Mouse (Mus musculus) forebrain, embryonic 12.5 days (tissue): ENCODE data around the gene Ybx2. TPM values are rescaled to one million over a fixed set of nuclear protein-coding genes. Genes with fewer than 3 reads are reported as not detected.
"Not testable (repeated sequence)": the region's sequence is repeated elsewhere in the genome, so short reads cannot be mapped to it uniquely, and the experiment has no call there.

Experiments used
- ATAC-seq: fragments of 200-750 bp; cut with Nextera tagmentation; 2 replicates; pipeline ENCODE4 v1.8.0; 2017; ENCODE audit warnings: moderate TSS enrichment; ENCODE audit not compliant: low FRiP score
- H3K27ac ChIP-seq: fragments of 300-500 bp; sonication (generic); 2 replicates; pipeline ENCODE4 v1.5.1; 2016; ENCODE audit warnings: mild to moderate bottlenecking
- H3K27me3 ChIP-seq: fragments of 300-500 bp; sonication (generic); 2 replicates; pipeline ENCODE4 v1.6.1; 2016; ENCODE audit warnings: mild to moderate bottlenecking
- H3K36me3 ChIP-seq: fragments of 300-500 bp; sonication (generic); replicated peaks from 2 replicates; pipeline ENCODE4 v1.6.1; 2016; ENCODE audit warnings: mild to moderate bottlenecking
- H3K4me1 ChIP-seq: fragments of 300-500 bp; sonication (generic); 2 replicates; pipeline ENCODE4 v1.6.1; 2016
- H3K4me2 ChIP-seq: fragments of 300-500 bp; sonication (generic); 2 replicates; pipeline ENCODE4 v1.6.1; 2016; ENCODE audit warnings: mild to moderate bottlenecking, moderate library complexity
- H3K4me3 ChIP-seq: fragments of 300-500 bp; sonication (generic); replicated peaks from 2 replicates; pipeline ENCODE4 v1.5.1; 2016; ENCODE audit warnings: mild to moderate bottlenecking
- H3K9ac ChIP-seq: fragments of 300-500 bp; sonication (generic); 2 replicates; pipeline ENCODE4 v1.6.1; 2016; ENCODE audit warnings: mild to moderate bottlenecking
- H3K9me3 ChIP-seq: fragments of 300-500 bp; sonication (generic); 2 replicates; pipeline ENCODE4 v1.6.1; 2016
- WGBS: fragments of 180-500 bp; shearing (Covaris S2); methylation state at CpG from one replicate; pipeline ENCODE4 v1.1.7; 2016; 5-methylcytosine and 5-hydroxymethylcytosine counted together
- polyA plus RNA-seq: library from polyadenylated mRNA; unstranded; fragments of >200 nt; fragmentation: Nextera tagmentation; extraction: Ambion mirVana; gene quantifications from 2 replicates; pipeline ENCODE4 v1.2.1, GENCODE M21; 2016

The Ybx2 gene
- polyA plus RNA-seq, 1 experiment from 2014 or later = 7.4 TPM

DNA sequence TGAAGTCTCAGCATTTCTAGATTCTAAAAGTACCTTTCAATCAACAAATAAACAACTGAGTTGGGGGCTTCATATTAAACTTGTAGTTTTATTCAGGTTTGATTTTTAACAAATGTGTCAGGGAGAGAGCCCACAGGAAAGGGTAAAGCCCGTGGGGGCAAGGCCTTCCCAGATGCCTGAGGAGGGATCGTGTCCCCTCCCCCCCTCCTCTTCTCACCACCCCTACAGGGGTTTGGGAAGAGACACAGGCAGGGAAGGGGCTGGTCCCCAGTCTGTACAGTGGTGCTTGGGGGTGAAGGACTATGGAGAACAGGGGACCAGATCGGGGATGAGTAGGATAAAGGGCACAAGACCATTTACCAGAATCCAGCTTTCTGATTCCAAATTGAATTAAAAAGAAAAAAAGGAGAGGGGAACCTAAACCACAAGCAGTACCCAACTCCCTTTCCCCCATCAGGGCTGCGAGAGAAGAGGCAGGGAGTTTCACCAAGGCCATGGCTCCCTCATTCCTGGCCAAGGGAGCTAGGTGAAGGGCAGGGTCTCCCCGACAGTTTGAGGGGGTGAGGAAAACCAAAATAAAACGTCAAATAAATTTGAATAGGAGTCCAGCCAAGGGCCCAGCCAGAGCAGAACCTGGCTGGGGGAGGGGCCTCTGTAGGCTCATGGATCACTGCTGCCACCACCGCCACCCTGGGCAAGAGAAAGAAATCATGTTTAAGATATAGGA, 18.8 kb upstream of the Ybx2 start:
- H3K4me2 ChIP-seq, H3K9me3 ChIP-seq, H3K27ac ChIP-seq, H3K4me3 ChIP-seq, H3K27me3 ChIP-seq, ATAC-seq: not testable (repeated sequence)
- Histone ChIP-seq H3K36me3 (peaks cover 64% of the 10 kb centered on the region), H3K4me1 (peaks cover 46% of the 10 kb centered on the region), H3K9ac (peak overlapping the region; percentile 3; the same call in 1 of the 2 replicates)
- 65% methylated on average over 7 of the region's 7 CpGs for WGBS

DNA sequence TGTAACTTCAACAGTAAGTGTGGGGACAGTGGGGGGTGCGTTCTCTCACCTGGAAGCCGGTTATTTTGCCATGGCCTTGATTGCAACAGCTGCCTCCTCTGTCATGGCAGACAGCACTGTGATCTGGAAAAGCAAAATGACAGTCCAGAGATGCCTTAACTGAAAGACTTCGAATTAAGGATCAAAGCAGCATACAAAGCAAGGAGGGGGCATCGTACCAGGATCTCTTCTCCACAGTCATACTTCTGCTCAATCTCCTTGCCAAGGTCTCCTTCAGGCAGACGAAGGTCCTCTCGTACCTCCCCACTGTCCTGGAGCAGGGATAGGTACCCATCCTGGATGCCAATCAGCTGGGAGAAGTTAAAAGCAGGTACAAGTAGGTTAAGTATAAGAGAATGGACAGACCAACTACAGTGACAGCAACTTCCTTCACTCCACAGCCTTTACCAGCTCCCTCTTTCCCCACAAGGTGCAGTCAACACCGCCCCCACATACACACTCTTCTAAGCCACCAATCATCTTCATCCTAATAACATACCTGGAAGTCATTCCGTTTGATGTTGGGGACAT, 18.1 kb upstream of the Ybx2 start:
- Histone ChIP-seq H3K27ac (no peak overlapping the region), H3K9me3 (no peaks in the 10 kb centered on the region), H3K36me3 (peaks cover 58% of the 10 kb centered on the region), H3K27me3 (no peaks in the 10 kb centered on the region), H3K4me2 (no peak overlapping the region), H3K4me1 (peaks cover 49% of the 10 kb centered on the region), H3K9ac (peak overlapping the region; percentile 3; the same call in 1 of the 2 replicates), H3K4me3 (no peak overlapping the region)
- 85% methylated on average over 8 of the region's 8 CpGs for WGBS
- no peak for ATAC-seq

DNA sequence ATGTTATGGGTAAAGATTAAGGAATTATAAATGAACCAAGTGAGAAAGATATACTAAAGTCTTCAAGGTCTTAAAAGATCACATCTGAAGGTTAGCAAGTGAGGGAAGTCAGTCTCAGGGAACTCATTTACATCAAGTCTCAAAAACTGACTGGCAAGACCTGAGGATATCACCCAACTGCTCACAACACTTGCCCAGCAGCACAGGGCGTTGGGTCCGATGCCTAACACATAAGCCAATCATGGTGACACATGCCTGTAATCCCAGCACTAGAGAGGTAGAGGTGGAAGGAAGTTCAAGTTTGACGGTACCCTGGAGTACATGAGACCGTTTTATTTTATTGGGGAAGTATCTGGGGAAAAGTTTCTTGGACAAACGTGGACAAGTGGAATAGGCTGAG, 17.5 kb upstream of the Ybx2 start:
- WGBS = 89% methylated on average over 5 of the region's 5 CpGs
- no peak overlapping the region for H3K4me2 ChIP-seq
- no peaks in the 10 kb centered on the region for H3K9me3 ChIP-seq
- H3K27me3 ChIP-seq = no peaks in the 10 kb centered on the region
- no peak overlapping the region for H3K4me3 ChIP-seq
- H3K4me1 ChIP-seq = peaks cover 45% of the 10 kb centered on the region
- peaks cover 51% of the 10 kb centered on the region for H3K36me3 ChIP-seq
- no peak overlapping the region for H3K9ac ChIP-seq
- H3K27ac ChIP-seq = no peak overlapping the region
- ATAC-seq = no peak

- peak overlapping the region; percentile 100 for H3K4me3 ChIP-seq
- WGBS = 83% methylated on average over 9 of the region's 9 CpGs
- no peaks in the 10 kb centered on the region for H3K9me3 ChIP-seq
- no peak for ATAC-seq
- H3K27ac ChIP-seq = no peak overlapping the region
- peak overlapping the region; percentile 92 for H3K4me2 ChIP-seq
- peak overlapping the region; percentile 99; the same call in 1 of the 2 replicates for H3K9ac ChIP-seq
- no peaks in the 10 kb centered on the region for H3K27me3 ChIP-seq
- peaks cover 40% of the 10 kb centered on the region for H3K4me1 ChIP-seq
- H3K36me3 ChIP-seq = peaks cover 47% of the 10 kb centered on the region
Measured at GRCm38 (mm10) chr11:69919053-69919452, 16.5 kb upstream of the Ybx2 start.

DNA sequence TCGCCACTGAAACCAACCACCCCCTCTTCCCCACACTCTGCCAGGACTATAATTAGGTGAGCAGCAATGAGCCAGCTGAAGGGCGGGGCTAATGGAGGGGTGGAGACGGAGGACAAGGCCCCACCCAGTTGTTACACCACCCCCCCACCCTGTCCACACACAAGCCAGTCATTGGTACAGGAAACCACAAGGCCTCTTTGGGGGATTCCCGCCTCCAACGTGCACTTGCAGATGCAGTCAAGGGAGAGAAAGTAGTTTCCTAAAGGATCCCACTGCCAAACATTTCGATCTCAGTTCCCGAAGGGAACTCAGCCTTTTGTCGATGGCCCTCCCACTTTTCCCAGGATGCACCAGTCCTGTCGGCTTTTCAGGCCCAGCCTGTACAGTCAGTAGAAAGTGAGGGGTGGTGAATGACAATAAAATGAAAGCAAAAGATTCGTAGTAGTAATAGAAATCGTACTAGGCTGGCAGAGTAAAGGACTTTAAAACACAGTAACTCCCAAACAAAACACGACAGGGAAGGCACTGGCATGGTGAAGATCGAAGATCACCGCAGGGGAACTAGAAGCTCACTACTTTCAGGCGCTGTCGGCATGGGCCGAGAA, 15.8 kb upstream of the Ybx2 start:
- WGBS = under 1% methylated on average over 17 of the region's 17 CpGs
- ATAC-seq = no peak
- Histone ChIP-seq H3K4me2 (peak overlapping the region; percentile 92), H3K4me1 (peaks cover 34% of the 10 kb centered on the region), H3K27ac (peak overlapping the region; percentile 94), H3K27me3 (no peaks in the 10 kb centered on the region), H3K4me3 (peak overlapping the region; percentile 100), H3K9ac (peak overlapping the region; percentile 99), H3K36me3 (peaks cover 46% of the 10 kb centered on the region), H3K9me3 (no peaks in the 10 kb centered on the region)

DNA sequence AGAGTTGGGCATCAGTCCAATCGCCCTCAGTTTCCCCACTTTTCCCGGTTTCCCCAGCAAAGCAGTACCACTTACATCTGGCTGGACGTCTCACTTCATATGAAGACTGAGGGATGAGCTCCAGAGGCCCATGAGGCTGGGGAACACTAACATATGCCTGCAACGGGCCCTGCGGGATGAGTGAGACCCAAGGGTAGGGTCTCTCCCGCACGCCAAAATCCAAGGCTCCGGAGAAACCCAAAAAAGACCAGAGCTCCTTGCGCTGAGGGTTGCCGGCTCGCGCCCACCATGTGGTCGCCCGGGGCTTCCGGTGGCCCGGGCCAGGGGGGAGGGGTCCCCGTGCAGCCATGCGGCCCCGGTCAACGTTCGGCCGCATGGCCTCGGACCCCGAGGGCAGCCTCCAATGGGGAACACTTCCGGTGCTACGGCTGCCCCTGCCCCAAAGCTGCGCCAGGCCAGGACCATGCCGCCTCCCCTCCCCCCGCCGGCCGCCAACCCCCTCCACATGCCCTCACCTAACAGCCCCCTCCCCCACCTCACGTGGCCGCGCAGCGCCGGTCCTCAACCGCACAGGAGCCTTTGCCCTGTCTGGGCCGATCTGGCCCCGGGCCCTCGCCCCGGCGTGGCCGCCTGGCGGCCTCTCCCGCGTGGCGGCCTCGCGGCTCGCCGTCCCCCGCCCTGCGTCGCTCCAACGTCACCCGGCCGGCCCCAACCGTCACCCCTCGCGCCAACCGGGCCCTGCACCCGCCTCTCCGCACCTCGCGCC, 15.1 kb upstream of the Ybx2 start:
- WGBS = 0% methylated on average over 61 of the region's 65 CpGs
- Histone ChIP-seq H3K4me2 (peak overlapping the region; percentile 92), H3K27ac (peak overlapping the region; percentile 94), H3K9ac (peak overlapping the region; percentile 99), H3K4me1 (peaks cover 27% of the 10 kb centered on the region), H3K36me3 (peaks cover 40% of the 10 kb centered on the region), H3K9me3 (no peaks in the 10 kb centered on the region), H3K4me3 (peak overlapping the region; percentile 100), H3K27me3 (no peaks in the 10 kb centered on the region)
- peak; percentile 45 for ATAC-seq

DNA sequence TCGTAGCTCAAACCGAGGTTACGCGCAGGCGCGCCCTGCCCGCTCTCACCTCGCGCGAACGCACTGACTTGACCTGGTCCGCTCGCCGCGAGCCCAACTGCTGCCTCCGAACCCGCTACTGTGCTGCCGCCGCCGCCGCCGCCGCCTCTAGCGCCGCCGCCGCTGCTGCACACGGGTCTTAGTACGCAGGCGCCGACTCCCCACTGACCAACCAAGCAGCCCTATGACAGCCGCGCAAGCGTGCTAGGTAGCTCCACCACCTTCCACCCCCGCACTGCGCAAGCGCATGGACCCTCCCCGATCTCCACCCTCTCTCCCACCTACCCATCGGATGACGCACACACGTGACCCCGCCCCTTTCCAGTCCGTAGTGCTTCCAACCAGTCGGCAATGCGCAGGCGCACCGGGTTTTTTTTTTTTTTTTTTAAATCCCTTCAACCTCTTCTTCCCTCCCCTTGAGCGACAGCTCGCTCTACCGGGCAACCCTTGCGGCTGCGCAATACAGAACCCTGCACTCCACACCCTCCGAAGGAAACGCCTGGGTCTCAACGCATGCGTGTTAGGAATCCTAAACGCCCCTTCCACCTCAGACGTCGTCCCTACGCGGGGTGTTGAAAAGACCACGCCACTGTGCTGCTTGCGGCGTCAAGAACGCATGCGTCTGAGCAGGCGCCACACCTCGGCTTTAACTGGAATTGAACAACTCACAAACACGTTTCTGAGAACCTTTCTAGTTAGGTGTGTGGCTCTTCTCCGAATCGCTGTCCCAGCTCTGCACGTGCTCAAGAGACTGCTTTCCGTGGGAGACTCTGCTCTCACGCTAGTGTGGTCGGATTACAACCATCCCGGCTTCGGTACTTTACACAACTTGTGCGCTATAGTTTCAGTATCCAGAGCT, 14.2 kb upstream of the Ybx2 start, which contains the start of gene Eif5a:
Gene Eif5a (minus strand): TSS at position 845 of the 898 bp plus-strand sequence.
- Histone ChIP-seq H3K27me3 (no peaks in the 10 kb centered on the region), H3K9ac (peak within 1 kb of the TSS; percentile 99)
- WGBS = under 1% methylated on average over 78 of the region's 78 CpGs

DNA sequence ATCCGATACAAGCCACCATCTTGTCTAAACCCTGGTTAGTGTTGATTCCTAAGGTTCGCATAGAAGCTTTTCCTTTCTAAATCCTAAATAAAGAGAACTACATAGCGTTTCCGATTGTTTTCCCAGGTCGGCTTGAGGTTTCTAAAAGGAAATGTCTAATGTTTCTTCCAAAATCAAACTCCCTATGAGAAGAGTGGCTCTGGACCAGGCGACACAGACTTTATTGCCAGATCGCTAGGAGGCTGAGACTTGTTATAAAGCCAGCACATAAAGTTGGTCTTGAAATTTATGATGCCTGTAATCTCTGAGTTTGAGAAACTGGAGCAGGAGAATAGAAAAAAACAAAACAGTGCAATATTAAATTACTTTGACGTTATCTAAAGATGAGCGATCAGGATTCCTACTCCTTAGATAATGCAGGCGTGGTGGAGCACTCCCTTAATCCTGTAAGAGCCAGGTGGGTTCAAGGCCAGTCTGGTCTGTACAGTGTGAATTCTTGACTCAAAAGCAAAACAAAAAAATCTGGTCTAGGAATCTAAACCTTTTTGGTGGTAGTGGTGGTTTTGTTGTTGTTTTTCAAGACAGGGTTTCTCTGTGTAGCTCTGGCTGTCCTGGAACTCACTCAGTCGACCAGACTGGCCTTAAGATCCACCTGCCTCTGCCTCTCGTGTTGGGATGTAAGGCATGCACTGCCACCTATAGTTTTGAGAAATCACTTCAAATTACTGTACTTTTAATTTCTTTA, 13.4 kb upstream of the Ybx2 start:
- no peak for ATAC-seq
- peak overlapping the region; percentile 99 for H3K9ac ChIP-seq
- peak overlapping the region; percentile 94 for H3K27ac ChIP-seq
- H3K36me3 ChIP-seq = peaks cover 22% of the 10 kb centered on the region
- 4% methylated on average over 12 of the region's 12 CpGs for WGBS
- H3K4me1 ChIP-seq = peaks cover 19% of the 10 kb centered on the region
- H3K27me3 ChIP-seq = no peaks in the 10 kb centered on the region
- peak overlapping the region; percentile 100 for H3K4me3 ChIP-seq
- H3K9me3 ChIP-seq = no peaks in the 10 kb centered on the region
- H3K4me2 ChIP-seq = peak overlapping the region; percentile 92

More for the DNA sequence above, 14.2 kb upstream of the Ybx2 start, which contains the start of gene Eif5a:
- ATAC-seq = peak; percentile 96
- peak within 1 kb of the TSS; percentile 94 for H3K27ac ChIP-seq
- peak within 1 kb of the TSS; percentile 100 for H3K4me3 ChIP-seq
- H3K9me3 ChIP-seq = no peaks in the 10 kb centered on the region
- H3K4me1 ChIP-seq = peaks cover 19% of the 10 kb centered on the region
- H3K4me2 ChIP-seq = peak within 1 kb of the TSS; percentile 92
- peaks cover 30% of the 10 kb centered on the region for H3K36me3 ChIP-seq

GRCm38 (mm10) chr11:69922796-69923195, 12.8 kb upstream of the Ybx2 start:
- no peak for ATAC-seq
- 70% methylated on average over 3 of the region's 3 CpGs for WGBS
- Histone ChIP-seq H3K9ac (peak overlapping the region; percentile 99; the same call in 1 of the 2 replicates), H3K4me2 (0 out of 2 replicates have a peak overlapping the region, but pooled peaks have one; percentile 92), H3K4me1 (peaks cover 19% of the 10 kb centered on the region), H3K9me3 (no peaks in the 10 kb centered on the region), H3K36me3 (peaks cover 16% of the 10 kb centered on the region), H3K4me3 (no peak overlapping the region), H3K27ac (peak overlapping the region; percentile 94; the same call in 1 of the 2 replicates), H3K27me3 (no peaks in the 10 kb centered on the region)

DNA sequence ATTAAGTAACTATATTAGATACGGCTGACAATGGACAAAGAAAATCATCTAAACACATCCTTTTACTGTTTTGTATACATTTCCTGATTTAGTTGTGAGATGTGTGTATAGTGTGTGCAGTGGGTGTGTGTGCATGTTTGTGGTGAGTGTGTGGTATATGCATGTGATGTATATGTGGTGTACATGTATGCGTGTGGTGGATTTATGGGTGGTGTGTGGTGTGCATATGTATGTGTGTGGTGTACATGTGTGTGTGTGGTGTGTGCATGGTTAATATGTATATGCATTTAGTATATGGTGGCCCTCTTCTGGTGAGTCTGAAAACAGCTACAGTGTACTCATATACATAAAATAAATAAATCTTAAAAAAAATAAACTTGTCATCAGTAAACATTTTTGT, 8.1 kb upstream of the Ybx2 start:
- no peaks in the 10 kb centered on the region for H3K36me3 ChIP-seq
- no peak overlapping the region for H3K4me2 ChIP-seq
- peaks cover under 1% of the 10 kb centered on the region; the same call in 1 of the 2 replicates for H3K4me1 ChIP-seq
- H3K27me3 ChIP-seq = no peaks in the 10 kb centered on the region
- 94% methylated on average over 2 of the region's 2 CpGs for WGBS
- no peak overlapping the region for H3K27ac ChIP-seq
- ATAC-seq = no peak
- no peaks in the 10 kb centered on the region for H3K9me3 ChIP-seq
- H3K9ac ChIP-seq = no peak overlapping the region
- H3K4me3 ChIP-seq = no peak overlapping the region
